Mouse (Mus musculus) retina, adult 2 months (tissue): Measurements from ENCODE around the gene Gpc6.

Source experiments
- DNase-seq: peaks from one replicate; pipeline ENCODE4 v3.0.0-alpha.2; 2012; ENCODE audit warnings: low read depth, low spot score

Gene Gpc6

DNA sequence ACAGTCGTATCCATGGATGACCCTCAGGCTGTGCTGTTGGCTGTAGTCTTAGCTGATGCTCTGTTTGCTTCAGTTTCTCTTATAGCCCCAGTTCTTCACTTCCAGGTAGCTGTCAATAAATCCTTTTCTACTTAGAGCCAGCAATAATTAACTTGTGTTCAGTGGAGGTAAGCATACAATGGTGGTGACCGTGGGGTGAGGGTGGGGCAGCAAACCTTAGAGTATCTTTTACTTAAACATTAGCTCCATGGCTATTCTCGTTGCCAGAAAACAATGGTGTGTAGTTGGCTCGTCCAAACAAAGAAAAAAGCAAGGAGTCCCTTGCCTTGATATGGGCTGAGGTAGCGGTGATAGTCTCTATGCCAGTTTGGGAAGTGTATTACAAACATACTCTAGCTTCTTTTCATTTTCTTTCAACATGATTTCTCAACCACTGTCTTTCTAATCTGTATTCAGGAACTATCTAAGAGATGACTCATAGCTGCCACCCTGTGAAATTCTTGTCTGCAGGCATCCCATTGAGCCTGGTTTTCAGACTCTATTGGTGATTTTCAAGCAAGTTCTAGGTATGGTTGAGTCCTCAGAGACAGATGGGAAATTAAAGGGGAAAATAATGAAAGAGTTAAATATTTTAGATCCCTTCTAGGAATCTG, 22.9 kb downstream of the Gpc6 start:
- DNase-seq, result no peak

DNA sequence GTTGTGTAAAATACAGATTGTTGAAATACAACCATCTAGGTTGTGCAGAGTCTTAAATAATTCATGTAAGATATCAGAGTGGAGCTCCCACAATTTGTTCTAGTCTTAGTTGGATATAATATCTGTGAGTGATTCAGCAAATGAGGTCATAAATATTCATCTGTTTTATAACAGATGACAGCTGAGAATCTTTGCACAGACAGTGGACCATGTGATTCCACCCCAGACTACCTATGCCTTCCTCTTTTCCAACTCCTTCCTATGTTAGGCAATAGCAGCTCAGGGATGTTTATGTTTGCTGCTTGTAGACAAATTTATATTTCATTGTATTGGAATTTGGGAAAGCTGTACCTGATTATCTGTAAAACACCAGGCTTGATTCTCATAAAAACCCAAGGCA, 32.0 kb downstream of the Gpc6 start:
- DNase-seq, result no peak

- no peak for DNase-seq
Measured at GRCm38 (mm10) chr14:116964837-116965236, 39.7 kb downstream of the Gpc6 start.

GRCm38 (mm10) chr14:116974708-116975107, 49.6 kb downstream of the Gpc6 start:
- DNase-seq, result no peak

DNA sequence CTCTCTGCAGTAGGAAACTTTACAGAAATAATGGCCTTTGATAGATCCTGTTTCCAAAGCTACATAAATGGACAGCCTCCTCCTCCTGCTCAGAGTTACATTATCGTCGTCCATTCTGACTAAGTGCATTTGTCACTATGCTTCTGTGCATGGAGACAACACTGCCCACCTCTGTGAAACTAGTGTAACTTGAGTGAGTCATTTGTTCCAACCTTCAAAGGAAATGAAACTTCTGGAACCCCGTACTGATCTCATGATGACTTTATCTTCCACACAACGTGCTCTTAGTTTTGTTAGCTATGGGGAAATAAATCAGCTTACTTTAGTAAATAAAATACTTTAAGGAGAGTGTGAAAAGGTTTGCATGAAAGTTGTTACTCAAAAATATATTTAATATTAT, 50.1 kb downstream of the Gpc6 start:
- no peak for DNase-seq

GRCm38 (mm10) chr14:116977259-116977658, 52.1 kb downstream of the Gpc6 start:
- DNase-seq, result no peak

DNA sequence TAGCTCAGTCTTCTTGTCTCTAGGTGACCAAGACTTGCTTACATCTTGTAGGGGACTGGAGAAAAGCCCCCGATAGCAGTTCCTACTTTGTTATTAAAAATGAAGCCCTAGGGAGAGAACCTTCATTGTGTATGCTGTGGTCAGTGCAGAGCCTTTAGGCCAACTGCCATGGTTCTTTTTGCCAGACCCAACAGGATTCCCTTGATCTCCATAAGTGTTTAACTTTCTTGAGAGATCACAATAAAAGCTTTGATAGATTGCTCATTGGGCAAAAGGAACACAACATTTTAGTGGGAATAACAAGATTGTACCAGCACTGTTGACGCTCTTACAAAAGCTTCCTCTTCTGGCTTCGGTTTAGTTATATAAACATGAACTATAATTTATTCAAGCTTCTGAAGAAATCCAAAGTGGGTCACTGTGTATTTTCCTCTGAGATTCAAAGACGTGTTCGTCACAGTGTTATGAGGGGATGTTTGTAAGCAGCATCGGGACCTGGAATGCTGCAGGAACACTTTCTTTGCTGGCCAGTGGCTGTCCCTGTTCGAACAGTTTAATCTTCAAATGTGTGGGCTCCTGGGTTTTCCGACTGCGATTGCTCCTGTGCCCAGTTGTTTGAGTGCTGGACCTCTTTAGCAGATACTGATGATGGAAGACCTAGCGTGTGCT, 54.7 kb downstream of the Gpc6 start:
- no peak for DNase-seq

DNA sequence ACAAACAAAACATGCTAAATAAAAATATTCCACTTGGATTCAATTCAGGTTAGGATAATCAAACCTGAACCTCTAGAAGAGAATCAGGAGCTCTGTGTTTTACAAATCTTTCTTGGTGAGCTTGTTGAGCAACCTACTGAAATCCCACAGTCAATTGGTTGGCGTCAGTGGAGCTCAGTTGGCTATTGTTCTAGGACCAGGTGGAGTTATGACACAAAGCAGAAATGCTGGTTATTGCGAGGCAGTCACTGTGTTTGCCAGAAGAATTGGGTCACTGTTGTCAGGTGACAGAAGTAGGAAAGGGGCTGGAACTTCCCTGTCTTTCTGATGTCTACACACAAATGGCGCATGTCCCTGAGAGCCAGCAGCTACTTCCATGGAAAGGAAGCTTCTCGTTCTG, 56.6 kb downstream of the Gpc6 start:
- no peak for DNase-seq

DNA sequence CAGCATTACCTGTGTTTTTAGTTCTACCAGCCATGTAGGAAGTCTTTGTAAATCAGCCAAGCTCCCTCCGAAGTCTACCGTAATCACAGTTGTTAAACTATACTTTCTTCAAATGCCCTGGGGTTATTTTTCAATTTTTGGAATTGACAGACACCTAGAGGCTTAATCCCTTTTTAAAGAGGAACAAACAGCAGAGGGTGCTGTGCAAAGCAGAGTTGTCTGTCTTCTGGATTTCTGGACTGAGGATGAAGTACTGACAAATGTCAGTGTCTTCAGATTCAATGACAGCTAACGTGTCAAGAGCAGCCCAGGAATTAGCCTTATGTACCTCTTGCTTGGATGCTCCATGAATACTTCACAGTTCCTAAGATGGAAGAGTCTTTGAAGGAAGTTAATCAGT, 62.2 kb downstream of the Gpc6 start:
- no peak for DNase-seq

DNA sequence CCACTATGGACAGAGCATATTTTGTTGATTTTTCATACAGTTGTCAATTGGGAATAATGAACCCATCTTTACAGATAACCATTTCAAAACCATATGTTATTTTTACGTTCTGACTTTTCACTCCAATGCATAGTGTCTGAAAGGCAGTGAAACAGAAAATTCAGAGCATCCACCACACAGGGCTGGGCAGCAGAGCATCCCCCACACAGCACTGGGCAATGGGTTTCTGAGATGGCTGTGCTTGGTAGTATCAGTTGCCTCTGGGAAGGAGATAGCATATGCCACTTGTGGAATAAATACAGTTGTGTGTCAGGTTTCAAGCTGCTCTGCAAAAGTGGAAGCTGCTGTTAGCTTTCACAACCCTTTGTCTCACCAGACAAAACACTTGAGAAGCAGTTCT, 75.3 kb downstream of the Gpc6 start:
- DNase-seq, result no peak

DNA sequence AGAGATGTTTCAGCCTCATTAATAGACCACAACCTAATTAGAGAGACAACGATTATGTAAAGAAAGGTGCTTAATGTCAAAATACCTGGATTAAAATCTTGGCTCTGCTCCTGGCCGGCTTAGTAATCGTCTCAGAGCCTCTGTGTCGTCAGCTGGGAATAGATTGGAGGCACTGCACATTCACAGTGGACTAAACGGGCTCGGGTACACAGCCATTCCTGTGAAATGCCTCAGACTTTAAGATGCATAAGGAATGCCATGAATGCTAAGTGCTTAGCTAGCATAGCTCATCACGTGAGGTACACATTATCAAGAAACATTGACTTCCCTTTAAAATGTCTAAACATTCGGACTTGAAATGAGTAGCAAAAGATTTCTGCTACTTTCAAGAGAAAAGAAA, 77.2 kb downstream of the Gpc6 start:
- peak; percentile 4 for DNase-seq

GRCm38 (mm10) chr14:117008781-117009180, 83.7 kb downstream of the Gpc6 start:
- no peak for DNase-seq

DNA sequence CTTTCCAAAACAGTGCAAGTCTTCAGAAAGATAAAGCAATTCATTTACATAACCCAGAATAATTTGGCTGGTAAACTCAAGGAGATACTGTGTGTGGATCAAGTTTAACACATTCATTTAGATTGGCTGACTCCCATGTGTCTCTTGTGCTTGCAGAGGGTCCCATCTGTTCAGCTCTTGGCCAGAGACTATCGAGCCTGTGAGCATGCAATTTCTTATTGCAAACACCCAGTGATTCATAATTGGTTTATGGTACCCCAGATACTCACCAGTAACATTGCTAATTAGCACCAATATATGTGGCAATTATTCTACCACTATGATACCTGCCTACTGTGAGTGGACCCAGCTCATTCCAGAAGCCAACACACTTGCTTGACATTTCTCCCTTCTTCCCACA, 87.9 kb downstream of the Gpc6 start:
- DNase-seq, result no peak

DNA sequence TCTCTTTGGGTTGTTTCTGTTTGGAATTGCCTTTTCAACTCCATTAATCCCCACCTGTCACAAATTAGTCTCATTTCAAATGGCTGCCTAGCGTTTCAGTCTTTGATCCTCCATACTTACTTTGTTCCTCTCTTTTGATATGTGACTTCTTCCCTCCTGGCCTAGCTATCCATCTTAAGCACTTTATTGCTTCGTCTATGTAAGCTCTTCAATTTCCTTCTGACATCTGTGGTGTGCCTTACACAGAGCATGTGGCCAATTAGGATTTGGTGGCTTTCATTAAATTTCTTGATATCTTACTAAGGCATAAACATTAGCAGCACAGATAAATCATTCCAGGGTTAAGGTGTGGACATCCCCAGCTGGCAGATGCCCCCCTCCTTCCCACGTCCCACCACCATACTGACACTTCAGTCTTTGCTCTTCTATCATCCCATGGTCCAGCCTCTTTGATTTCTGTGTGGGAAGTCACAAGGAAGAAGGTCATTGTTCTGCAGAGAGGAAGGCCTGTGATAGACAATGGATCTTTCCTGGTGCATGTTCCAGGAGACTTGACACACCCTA, 88.5 kb downstream of the Gpc6 start:
- no peak for DNase-seq

GRCm38 (mm10) chr14:117015333-117015922, 90.3 kb downstream of the Gpc6 start:
- no peak for DNase-seq

- no peak for DNase-seq
Measured at GRCm38 (mm10) chr14:117022180-117022799, 97.2 kb downstream of the Gpc6 start.

- no peak for DNase-seq
Measured at GRCm38 (mm10) chr14:117034146-117034545, 109.0 kb downstream of the Gpc6 start.

GRCm38 (mm10) chr14:117041017-117041416, 115.9 kb downstream of the Gpc6 start:
- DNase-seq, result no peak

- DNase-seq, result no peak
Measured at GRCm38 (mm10) chr14:117048951-117049350, 123.8 kb downstream of the Gpc6 start.

GRCm38 (mm10) chr14:117050877-117051276, 125.8 kb downstream of the Gpc6 start:
- DNase-seq, result no peak

- no peak for DNase-seq
Measured at GRCm38 (mm10) chr14:117053361-117053760, 128.2 kb downstream of the Gpc6 start.

GRCm38 (mm10) chr14:117055134-117055533, 130.0 kb downstream of the Gpc6 start:
- DNase-seq, result no peak
